Mouse (Mus musculus): ENCODE results near the gene Pafah1b2.

Pafah1b2 gene

GRCm38 (mm10) chr9:45983676-45984408 lies 28.6 kb downstream of the Pafah1b2 start:
- in situ Hi-C loops (cut with MboI; ENCODE audit: low sequenced_read_pairs) = no loop called here

GRCm38 (mm10) chr9:45981331-45981730 lies 31.2 kb downstream of the Pafah1b2 start:
- in situ Hi-C loops (cut with MboI; ENCODE audit: low sequenced_read_pairs) = no loop called here

GRCm38 (mm10) chr9:45980611-45981010 lies 31.9 kb downstream of the Pafah1b2 start:
- in situ Hi-C loops (cut with MboI; ENCODE audit: low sequenced_read_pairs) = no loop called here

DNA sequence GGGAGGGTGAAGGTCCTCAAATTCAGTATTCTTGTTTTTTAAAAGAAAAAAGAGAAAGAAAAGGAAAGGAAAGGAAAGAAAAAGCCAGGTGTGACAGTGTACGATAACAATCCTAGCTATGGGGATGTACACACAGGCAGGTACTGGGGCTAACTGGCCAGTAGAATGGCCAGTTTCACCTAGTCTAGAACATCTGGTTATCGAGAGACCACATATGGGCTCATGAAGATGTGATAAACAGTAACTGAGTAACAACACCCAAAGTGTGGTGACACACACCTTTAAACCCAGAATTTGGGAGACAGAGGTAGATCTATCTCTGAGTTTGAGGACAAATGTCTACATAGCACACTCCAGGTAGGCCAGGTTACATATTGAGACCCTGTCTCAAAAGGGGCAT lies 32.7 kb downstream of the Pafah1b2 start:
- in situ Hi-C loops (cut with MboI; ENCODE audit: low sequenced_read_pairs) = no loop called here

DNA sequence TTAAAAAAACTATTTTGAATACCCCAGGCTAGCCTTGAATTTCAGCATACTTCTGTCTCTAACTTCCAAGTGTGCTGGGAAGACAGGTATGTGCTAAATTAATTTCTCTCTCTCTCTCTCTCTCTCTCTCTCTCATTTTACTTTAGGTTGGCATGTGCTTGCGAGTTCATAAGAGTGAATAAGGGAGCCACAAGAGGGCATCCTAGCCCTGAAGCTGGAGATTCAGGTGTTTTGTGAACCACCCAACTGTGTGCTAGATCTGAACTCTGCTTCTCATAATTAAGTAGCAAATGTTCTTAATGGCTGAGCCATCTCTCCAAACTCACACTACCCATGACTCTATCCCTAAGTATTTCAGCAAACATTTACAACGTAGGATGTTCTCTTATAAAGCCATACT lies 35.6 kb downstream of the Pafah1b2 start:
- in situ Hi-C loops (cut with MboI; ENCODE audit: low sequenced_read_pairs) = no loop called here

GRCm38 (mm10) chr9:45963577-45963976 lies 48.9 kb downstream of the Pafah1b2 start:
- in situ Hi-C loops (cut with MboI; ENCODE audit: low sequenced_read_pairs) = no loop called here

DNA sequence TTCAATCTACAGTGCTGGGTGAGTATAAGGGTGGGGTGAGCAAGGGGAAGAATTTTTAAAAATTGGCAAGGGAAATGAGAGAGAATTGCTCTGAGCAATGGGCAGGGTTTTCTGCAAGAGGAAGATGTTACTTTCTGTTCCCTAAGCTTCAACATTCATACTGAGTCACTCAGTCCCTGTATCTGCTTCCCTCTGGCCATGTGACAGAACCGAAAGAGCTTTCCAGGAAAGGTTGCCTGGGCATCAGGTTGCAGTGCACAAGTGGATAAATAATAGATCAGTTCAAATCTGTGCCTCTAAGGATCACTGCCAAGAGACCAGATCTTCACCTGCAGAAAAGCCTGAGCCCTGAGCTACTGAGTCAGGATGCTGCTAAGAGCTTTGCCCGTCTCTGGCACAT lies 50.6 kb downstream of the Pafah1b2 start:
- in situ Hi-C loops (cut with MboI; ENCODE audit: low sequenced_read_pairs) = no loop called here

GRCm38 (mm10) chr9:45959661-45960060 lies 52.8 kb downstream of the Pafah1b2 start:
- in situ Hi-C loops (cut with MboI; ENCODE audit: low sequenced_read_pairs) = no loop called here

- in situ Hi-C loops (cut with MboI; ENCODE audit: low sequenced_read_pairs) = no loop called here
These were observed 53.6 kb downstream of the Pafah1b2 start for GRCm38 (mm10) chr9:45958851-45959250.

GRCm38 (mm10) chr9:45958023-45958670 lies 54.3 kb downstream of the Pafah1b2 start:
- in situ Hi-C loops (cut with MboI; ENCODE audit: low sequenced_read_pairs) = no loop called here

- in situ Hi-C loops (cut with MboI; ENCODE audit: low sequenced_read_pairs) = no loop called here
These were observed 57.2 kb downstream of the Pafah1b2 start, which contains the start of gene Sidt2 for GRCm38 (mm10) chr9:45955107-45955963. Sidt2 (minus strand) TSS chr9:45955258.

- in situ Hi-C loops (cut with MboI; ENCODE audit: low sequenced_read_pairs) = no loop called here
These were observed 58.0 kb downstream of the Pafah1b2 start for GRCm38 (mm10) chr9:45954294-45955106.

- in situ Hi-C loops (cut with MboI; ENCODE audit: low sequenced_read_pairs) = no loop called here
These were observed 58.8 kb downstream of the Pafah1b2 start for GRCm38 (mm10) chr9:45953511-45954293.

- in situ Hi-C loops (cut with MboI; ENCODE audit: low sequenced_read_pairs) = no loop called here
These were observed 59.6 kb downstream of the Pafah1b2 start for GRCm38 (mm10) chr9:45952890-45953289.

DNA sequence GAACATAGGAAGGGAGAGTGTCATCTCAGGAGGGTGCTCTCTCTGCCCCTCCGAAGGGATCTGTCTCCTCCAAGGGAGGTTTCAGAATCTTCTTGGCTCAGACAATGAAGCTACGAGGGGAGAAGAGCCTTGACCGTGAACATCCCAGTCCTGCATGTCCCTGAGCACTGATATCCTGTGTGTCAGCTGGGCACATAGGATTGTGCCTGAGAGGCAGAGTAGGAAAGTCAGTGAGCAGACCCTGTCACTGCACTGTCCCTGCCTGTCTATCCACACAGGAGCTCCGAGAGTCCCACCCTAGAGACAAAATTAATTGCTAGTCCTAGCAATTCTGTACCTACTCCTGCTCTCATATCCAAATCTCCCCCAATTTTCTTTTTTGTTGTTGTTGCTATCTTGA lies 60.4 kb downstream of the Pafah1b2 start:
- in situ Hi-C loops (cut with MboI; ENCODE audit: low sequenced_read_pairs) = no loop called here

GRCm38 (mm10) chr9:45946872-45947183 lies 65.7 kb downstream of the Pafah1b2 start:
- in situ Hi-C loops (cut with MboI; ENCODE audit: low sequenced_read_pairs) = no loop called here

GRCm38 (mm10) chr9:45946182-45946871 lies 66.2 kb downstream of the Pafah1b2 start:
- in situ Hi-C loops (cut with MboI; ENCODE audit: low sequenced_read_pairs) = no loop called here

GRCm38 (mm10) chr9:45945721-45946120 lies 66.8 kb downstream of the Pafah1b2 start:
- in situ Hi-C loops (cut with MboI; ENCODE audit: low sequenced_read_pairs) = no loop called here

Measured in CH12F3 (cell line).